Mouse (Mus musculus): ENCODE results near the gene Nubp2. TPM values are rescaled to one million over a fixed set of nuclear protein-coding genes. Genes with fewer than 3 reads are reported as not detected.

The Nubp2 gene
- total RNA-seq (2023) = 51.2 and 59.0 TPM in 2 replicates

DNA sequence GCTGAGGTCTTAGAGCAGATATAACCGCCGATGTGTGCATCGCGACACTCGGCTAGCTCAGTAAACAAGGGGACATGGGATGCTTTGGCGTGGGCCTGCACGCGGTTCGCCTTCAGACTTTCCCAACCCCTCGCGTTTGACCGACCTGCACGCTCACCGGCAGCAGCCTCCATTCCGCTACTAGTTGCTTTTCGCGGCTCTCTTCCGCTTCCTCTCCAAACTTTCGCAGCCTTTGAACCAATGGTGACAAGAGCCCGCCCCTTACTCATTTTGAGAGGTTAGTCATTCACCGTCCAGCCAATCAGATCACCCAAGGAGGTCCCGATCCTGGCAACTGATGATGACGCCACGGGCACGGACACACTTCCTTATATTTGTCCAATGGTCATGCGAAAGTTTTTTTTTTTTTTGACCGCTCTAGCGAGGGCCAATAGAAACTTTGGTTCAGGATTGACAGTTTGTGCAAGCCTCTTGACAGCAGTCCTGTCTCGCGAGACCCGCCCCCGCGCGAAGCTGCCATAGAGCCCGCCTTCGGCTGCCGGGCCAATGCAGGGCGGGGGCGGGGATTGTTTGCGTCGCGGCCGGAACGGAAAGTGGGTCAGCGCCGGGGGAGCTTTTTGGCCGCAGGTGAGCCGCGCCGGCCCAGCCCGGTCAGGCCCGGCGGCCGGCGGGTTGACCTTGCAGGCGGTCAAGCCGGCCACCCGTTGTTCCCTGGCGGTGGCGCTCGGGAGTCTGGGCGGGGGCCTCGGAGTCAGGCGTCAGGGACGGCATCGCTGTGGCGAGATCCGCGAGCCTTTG, at the start of gene Nubp2, which contains the start of gene Spsb3:
Nubp2 (minus strand) TSS at position 216 of the 798 bp plus-strand sequence.
Spsb3 (plus strand) TSS at position 510 of the 798 bp plus-strand sequence.

DNA sequence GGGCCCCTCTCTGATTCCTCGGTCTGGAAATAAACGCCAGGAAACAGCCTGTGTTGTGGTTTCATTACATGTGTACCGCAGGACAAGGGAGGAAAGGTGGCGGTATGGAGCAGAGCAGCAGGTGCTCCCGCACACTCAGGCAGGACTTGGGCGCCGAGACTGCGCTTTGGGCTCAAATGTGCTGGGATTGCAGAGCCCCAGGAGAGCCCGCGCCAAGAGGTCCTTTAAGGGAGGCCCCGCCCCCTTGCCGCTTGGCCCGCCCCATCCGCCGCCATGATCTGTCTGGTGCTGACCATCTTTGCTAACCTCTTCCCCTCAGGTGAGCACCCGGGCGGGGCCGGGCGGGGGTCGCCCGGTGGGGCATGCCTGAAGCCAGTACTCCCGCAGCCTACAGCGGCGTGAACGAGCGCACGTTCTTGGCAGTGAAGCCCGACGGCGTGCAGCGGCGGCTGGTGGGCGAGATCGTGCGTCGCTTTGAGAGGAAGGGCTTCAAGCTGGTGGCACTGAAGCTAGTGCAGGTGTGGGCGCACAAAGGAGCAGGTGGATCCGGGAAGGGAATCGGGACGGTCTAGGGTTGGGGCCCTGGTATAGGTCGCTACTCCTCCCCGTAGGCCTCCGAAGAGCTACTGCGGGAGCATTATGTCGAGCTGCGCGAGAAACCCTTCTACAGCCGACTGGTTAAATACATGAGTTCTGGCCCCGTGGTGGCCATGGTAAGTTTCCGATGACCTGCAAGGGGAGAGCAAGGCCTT, 10.3 kb upstream of the Nubp2 start, which contains the start of gene Nme3:
Nme3 (plus strand) TSS at position 260 of the 752 bp plus-strand sequence.

DNA sequence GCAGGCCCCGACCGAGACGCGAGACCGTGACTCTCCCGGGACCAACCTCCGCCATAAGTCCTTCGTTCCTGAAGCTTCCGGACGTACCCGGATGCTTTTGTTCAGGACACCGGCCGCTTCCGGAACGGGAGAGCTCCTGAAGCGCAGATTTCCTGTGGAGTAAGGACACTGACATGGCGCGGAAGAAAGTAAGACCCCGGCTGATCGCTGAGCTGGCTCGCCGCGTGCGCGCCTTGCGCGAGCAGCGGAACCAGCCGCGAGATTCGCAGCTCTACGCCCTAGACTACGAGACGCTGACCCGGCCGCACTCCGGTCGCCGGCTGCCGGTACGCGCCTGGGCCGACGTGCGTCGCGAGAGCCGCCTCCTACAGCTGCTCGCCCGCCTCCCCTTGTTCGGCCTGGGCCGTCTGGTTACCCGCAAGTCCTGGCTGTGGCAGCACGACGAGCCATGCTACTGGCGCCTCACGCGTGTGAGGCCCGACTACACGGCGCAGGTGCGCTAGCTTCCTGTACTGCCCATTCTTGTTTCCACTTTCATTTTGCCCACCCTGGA, 8.9 kb upstream of the Nubp2 start, which contains the start of the genes Eme2 and Mrps34:
Eme2 (minus strand) TSS at position 93 of the 553 bp plus-strand sequence.
Mrps34 (plus strand) TSS at position 122 of the 553 bp plus-strand sequence.

DNA sequence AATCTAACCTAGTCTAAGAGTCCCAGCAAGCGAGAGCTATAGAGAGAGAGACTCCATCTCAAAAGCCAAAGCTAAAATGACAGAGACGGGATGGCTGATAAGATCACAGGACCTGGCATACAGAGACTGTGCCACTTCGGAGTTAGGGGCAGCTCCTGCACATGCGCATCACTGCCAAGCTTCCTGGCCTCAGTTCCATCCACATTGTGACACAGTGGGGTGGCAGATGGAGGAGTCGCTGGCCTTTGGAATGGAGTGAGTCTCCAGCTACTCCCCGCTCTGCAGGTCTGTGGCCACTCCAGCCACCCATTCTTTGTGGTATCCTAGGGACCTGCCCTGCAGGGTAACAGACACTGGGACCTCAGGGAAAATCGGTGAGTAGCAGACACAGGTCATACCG, 20.4 kb downstream of the Nubp2 start, which contains the start of gene Igfals:
Igfals (plus strand) TSS at position 222 of the 400 bp plus-strand sequence.

DNA sequence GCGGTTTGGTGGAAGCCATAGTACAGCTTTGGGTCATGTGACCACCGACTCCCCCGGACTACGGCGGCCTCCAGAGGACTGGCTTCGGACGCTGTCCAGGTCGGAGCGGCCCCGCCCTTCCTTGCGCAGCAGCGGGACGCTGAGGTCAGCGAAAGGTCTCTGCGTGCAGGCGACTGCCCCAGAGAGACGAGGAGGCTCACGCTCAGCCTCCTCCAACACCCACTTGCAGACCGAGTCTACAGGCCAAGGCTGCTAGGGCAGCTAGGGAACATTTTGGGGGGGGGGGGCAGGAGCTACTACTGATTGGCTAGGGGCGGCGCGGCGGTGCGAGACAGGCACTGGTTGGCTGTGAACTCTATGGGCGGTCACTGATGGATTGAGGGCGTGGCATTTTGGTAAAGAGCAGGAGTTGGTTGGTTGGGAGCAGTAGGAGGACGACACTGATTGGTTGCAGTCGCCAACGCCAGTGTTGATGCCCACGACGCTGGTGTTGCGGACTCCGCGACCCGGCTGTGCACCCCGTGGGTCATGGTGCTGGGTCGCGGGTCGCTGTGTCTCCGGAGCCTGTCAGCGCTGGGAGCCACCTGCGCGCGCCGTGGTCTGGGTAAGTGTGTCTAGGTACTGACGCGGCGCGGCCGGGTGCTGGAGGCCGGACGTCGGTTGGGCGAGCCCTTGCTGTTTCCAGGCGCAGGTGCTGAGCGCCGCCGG, 35.9 kb downstream of the Nubp2 start, which contains the start of gene Fahd1:
Fahd1 (minus strand) TSS at position 300 of the 708 bp plus-strand sequence.

DNA sequence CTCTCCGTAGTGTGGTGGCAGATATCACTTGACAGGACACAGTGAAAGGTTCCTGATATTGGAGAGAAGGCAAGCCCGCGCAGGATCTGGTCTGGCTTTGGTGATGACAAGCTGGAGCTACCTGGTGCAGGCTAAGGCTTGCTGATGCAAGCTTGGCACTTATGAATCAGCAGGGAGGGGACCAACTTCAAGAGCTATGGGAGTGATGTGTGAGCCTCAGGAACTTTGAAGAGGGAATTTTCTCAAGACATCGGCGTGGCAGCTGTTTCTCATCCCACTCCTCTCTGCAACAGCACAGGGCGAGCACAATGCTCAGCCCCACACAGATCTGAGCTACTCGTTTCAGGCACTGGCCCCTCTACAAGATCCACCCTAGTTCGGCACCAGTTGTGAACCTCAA, 46.3 kb downstream of the Nubp2 start, which contains the start of gene Hagh:
Hagh (plus strand) TSS at position 302 of the 400 bp plus-strand sequence.

Other genes with a start within 250 kb of the Nubp2 start
- gene Slc9a3r2, start 236.0 kb downstream of the Nubp2 start, total RNA-seq (2023) = 3.0 and 3.3 TPM in 2 replicates
- gene Npw, start 227.9 kb downstream of the Nubp2 start, total RNA-seq (2023) = not detected in 2 replicates
- gene Zfp598, start 216.7 kb downstream of the Nubp2 start, total RNA-seq (2023) = 21.0 and 25.1 TPM in 2 replicates
- not detected in 2 replicates for gene Syngr3, start 196.4 kb downstream of the Nubp2 start, total RNA-seq (2023)
- gene Gfer, start 190.2 kb downstream of the Nubp2 start, total RNA-seq (2023) = 3.9 and 4.5 TPM in 2 replicates
- 0.57 and 1.5 TPM in 2 replicates for gene Noxo1, start 190.1 kb downstream of the Nubp2 start, total RNA-seq (2023)
- gene Tbl3, start 178.7 kb downstream of the Nubp2 start, total RNA-seq (2023) = 9.5 and 12.4 TPM in 2 replicates
- not detected in 2 replicates for gene Rnf151, start 168.3 kb downstream of the Nubp2 start, total RNA-seq (2023)
- gene Rps2, start 168.2 kb downstream of the Nubp2 start, total RNA-seq (2023) = 399 and 442 TPM in 2 replicates
- gene Ndufb10, start 161.9 kb downstream of the Nubp2 start, total RNA-seq (2023) = 61.5 and 73.8 TPM in 2 replicates
- gene Rpl3l, start 158.5 kb downstream of the Nubp2 start, total RNA-seq (2023) = 1.9 and 2.1 TPM in 2 replicates
- gene Msrb1, start 149.7 kb downstream of the Nubp2 start, total RNA-seq (2023) = 1,300 and 1,322 TPM in 2 replicates
- 0.51 and 0.70 TPM in 2 replicates for gene Hs3st6, start 133.4 kb downstream of the Nubp2 start, total RNA-seq (2023)
- not detected in 2 replicates for gene Meiob, start 82.1 kb downstream of the Nubp2 start, total RNA-seq (2023)
- gene Hagh, start 46.2 kb downstream of the Nubp2 start, total RNA-seq (2023) = 34.8 and 35.3 TPM in 2 replicates
- gene Fahd1, start 36.0 kb downstream of the Nubp2 start, total RNA-seq (2023) = 1.5 and 2.2 TPM in 2 replicates
- 0.32 and 0.36 TPM in 2 replicates for gene Igfals, start 20.4 kb downstream of the Nubp2 start, total RNA-seq (2023)
- 25.3 and 35.4 TPM in 2 replicates for gene Spsb3, start 294 bp upstream of the Nubp2 start, total RNA-seq (2023)
- 10.1 and 11.6 TPM in 2 replicates for gene Eme2, start 8.7 kb upstream of the Nubp2 start, total RNA-seq (2023)
- 12.9 and 15.4 TPM in 2 replicates for gene Mrps34, start 8.8 kb upstream of the Nubp2 start, total RNA-seq (2023)
- 15.7 and 16.5 TPM in 2 replicates for gene Nme3, start 10.2 kb upstream of the Nubp2 start, total RNA-seq (2023)
- 70.4 and 91.3 TPM in 2 replicates for gene Mapk8ip3, start 50.6 kb upstream of the Nubp2 start, total RNA-seq (2023)
- 26.3 and 30.8 TPM in 2 replicates for gene Jpt2, start 74.3 kb upstream of the Nubp2 start, total RNA-seq (2023)
- gene Cramp1l, start 129.4 kb upstream of the Nubp2 start, total RNA-seq (2023) = 25.7 and 40.7 TPM in 2 replicates
- 8.9 and 12.3 TPM in 2 replicates for gene Ift140, start 129.7 kb upstream of the Nubp2 start, total RNA-seq (2023)
- not detected in 2 replicates for gene Tmem204, start 197.2 kb upstream of the Nubp2 start, total RNA-seq (2023)
- 5.9 and 8.6 TPM in 2 replicates for gene Telo2, start 229.6 kb upstream of the Nubp2 start, total RNA-seq (2023)
- gene Ptx4, start 234.4 kb upstream of the Nubp2 start, total RNA-seq (2023) = not detected in 2 replicates
- 17.0 and 29.6 TPM in 2 replicates for gene Clcn7, start 247.0 kb upstream of the Nubp2 start, total RNA-seq (2023)

All from neutrophil, adult 65 days (primary cell).